Mouse (Mus musculus): ENCODE data around the gene Cdc5l. TPM values are rescaled to one million over a fixed set of nuclear protein-coding genes. Genes with fewer than 3 reads are reported as not detected.

The Cdc5l gene
- polyA plus RNA-seq, 1 experiment: 6.0 TPM

DNA sequence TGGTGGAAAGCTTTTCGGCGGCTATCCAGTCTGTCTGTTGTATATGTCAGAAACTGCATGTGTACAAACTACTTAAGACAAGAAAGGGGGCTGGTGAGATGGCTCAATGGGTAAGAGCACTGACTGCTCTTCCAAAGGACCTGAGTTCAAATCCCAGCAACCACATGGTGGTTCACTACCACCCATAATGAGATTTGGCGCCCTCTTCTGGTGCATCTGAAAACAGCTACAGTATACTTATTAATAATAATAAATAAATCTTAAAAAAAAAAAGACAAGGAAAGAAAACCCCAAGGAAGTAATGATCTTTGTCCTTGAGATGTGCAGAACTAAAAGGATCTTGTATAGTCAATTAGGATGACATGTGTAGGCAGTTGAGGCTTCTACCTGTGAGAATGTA lies 36.0 kb downstream of the Cdc5l start:
- peaks cover 17% of the 10 kb centered on the region for H3K36me3 ChIP-seq (ENCODE audit: control insufficient read depth, insufficient read depth, low read length)
- no peaks in the 10 kb centered on the region for H3K27me3 ChIP-seq (ENCODE audit: control insufficient read depth, insufficient read depth, low read length)
- no peaks in the 10 kb centered on the region for H3K4me1 ChIP-seq (ENCODE audit: control insufficient read depth, insufficient read depth, insufficient read length)
- DNase-seq (ENCODE audit: low read depth in 1 of 2, low spot score in 2 of 2): no peak
- no peak overlapping the region for H3K4me3 ChIP-seq (ENCODE audit: extremely low read depth, insufficient read depth, insufficient read length)
- 80% methylated on average over 3 of the region's 3 CpGs for WGBS
- no peak for TF ChIP-seq CTCF (IDR thresholded peaks at IDR 0.05; ENCODE audit: extremely low read depth, insufficient read depth, insufficient read length, insufficient replicate concordance)
- no peak for TF ChIP-seq POLR2A (IDR thresholded peaks at IDR 0.05; ENCODE audit: low read depth, low read length)
- H3K27ac ChIP-seq (ENCODE audit: insufficient read depth, low read length): no peak overlapping the region

- 59% methylated on average over 9 of the region's 9 CpGs for WGBS
- Histone ChIP-seq H3K4me1 (ENCODE audit: control insufficient read depth, insufficient read depth, insufficient read length) (no peaks in the 10 kb centered on the region), H3K27me3 (ENCODE audit: control insufficient read depth, insufficient read depth, low read length) (no peaks in the 10 kb centered on the region), H3K4me3 (ENCODE audit: extremely low read depth, insufficient read depth, insufficient read length) (no peak overlapping the region), H3K36me3 (ENCODE audit: control insufficient read depth, insufficient read depth, low read length) (peaks cover 32% of the 10 kb centered on the region), H3K27ac (ENCODE audit: insufficient read depth, low read length) (no peak overlapping the region)
- TF ChIP-seq CTCF (IDR thresholded peaks at IDR 0.05; ENCODE audit: extremely low read depth, insufficient read depth, insufficient read length, insufficient replicate concordance): no peak
- TF ChIP-seq POLR2A (IDR thresholded peaks at IDR 0.05; ENCODE audit: low read depth, low read length): no peak
- DNase-seq (ENCODE audit: low read depth in 1 of 2, low spot score in 2 of 2): no peak
These were observed 38.9 kb downstream of the Cdc5l start for GRCm38 (mm10) chr17:45394612-45395011.

GRCm38 (mm10) chr17:45393765-45394164 lies 39.8 kb downstream of the Cdc5l start:
- Histone ChIP-seq H3K27me3 (ENCODE audit: control insufficient read depth, insufficient read depth, low read length) (no peaks in the 10 kb centered on the region), H3K36me3 (ENCODE audit: control insufficient read depth, insufficient read depth, low read length) (peaks cover 32% of the 10 kb centered on the region), H3K4me3 (ENCODE audit: extremely low read depth, insufficient read depth, insufficient read length) (no peak overlapping the region), H3K27ac (ENCODE audit: insufficient read depth, low read length) (no peak overlapping the region), H3K4me1 (ENCODE audit: control insufficient read depth, insufficient read depth, insufficient read length) (no peaks in the 10 kb centered on the region)
- TF ChIP-seq POLR2A (IDR thresholded peaks at IDR 0.05; ENCODE audit: low read depth, low read length) (no peak), CTCF (IDR thresholded peaks at IDR 0.05; ENCODE audit: extremely low read depth, insufficient read depth, insufficient read length, insufficient replicate concordance) (no peak)
- DNase-seq (ENCODE audit: low read depth in 1 of 2, low spot score in 2 of 2): no peak
- 93% methylated on average over 3 of the region's 3 CpGs for WGBS

- no peak for TF ChIP-seq CTCF (IDR thresholded peaks at IDR 0.05; ENCODE audit: extremely low read depth, insufficient read depth, insufficient read length, insufficient replicate concordance)
- TF ChIP-seq POLR2A (IDR thresholded peaks at IDR 0.05; ENCODE audit: low read depth, low read length): no peak
- Histone ChIP-seq H3K27ac (ENCODE audit: insufficient read depth, low read length) (no peak overlapping the region), H3K27me3 (ENCODE audit: control insufficient read depth, insufficient read depth, low read length) (no peaks in the 10 kb centered on the region), H3K36me3 (ENCODE audit: control insufficient read depth, insufficient read depth, low read length) (peaks cover 37% of the 10 kb centered on the region), H3K4me3 (ENCODE audit: extremely low read depth, insufficient read depth, insufficient read length) (no peak overlapping the region), H3K4me1 (ENCODE audit: control insufficient read depth, insufficient read depth, insufficient read length) (no peaks in the 10 kb centered on the region)
- WGBS: 97% methylated on average over 5 of the region's 5 CpGs
- DNase-seq (ENCODE audit: low read depth in 1 of 2, low spot score in 2 of 2): no peak
These were observed 43.6 kb downstream of the Cdc5l start for GRCm38 (mm10) chr17:45389896-45390295.

DNA sequence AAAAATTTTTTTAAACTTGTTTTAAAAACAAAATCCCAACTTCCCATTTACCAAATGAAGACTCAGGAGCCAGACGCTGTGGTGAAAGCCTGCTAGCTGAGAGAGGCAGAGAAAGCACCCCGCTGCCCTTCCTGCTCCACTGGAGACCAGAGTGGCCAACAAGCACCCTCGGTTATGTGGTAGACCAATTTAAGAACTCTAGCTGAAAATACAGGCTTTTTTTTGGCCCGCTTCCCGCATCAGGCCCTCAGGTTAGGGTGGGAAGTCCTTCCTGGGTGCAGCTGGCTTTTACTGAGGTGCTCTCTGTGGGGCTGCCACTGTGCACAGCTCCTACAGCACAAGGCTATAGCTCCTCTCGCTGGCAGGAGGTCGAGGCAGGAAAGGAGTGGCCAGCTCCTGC lies 46.6 kb downstream of the Cdc5l start:
- Histone ChIP-seq H3K4me1 (ENCODE audit: control insufficient read depth, insufficient read depth, insufficient read length) (0 out of 2 replicates have a peak, but pooled peaks cover 4% of the 10 kb centered on the region), H3K4me3 (ENCODE audit: extremely low read depth, insufficient read depth, insufficient read length) (no peak overlapping the region), H3K36me3 (ENCODE audit: control insufficient read depth, insufficient read depth, low read length) (peaks cover 23% of the 10 kb centered on the region), H3K27ac (ENCODE audit: insufficient read depth, low read length) (no peak overlapping the region), H3K27me3 (ENCODE audit: control insufficient read depth, insufficient read depth, low read length) (no peaks in the 10 kb centered on the region)
- no peak for TF ChIP-seq POLR2A (IDR thresholded peaks at IDR 0.05; ENCODE audit: low read depth, low read length)
- TF ChIP-seq CTCF (IDR thresholded peaks at IDR 0.05; ENCODE audit: extremely low read depth, insufficient read depth, insufficient read length, insufficient replicate concordance): no peak
- 61% methylated on average over 7 of the region's 7 CpGs for whole genome bisulfite sequencing
- no peak for DNase-seq (ENCODE audit: low read depth in 1 of 2, low spot score in 2 of 2)

- 62% methylated on average over 3 of the region's 3 CpGs for WGBS
- Histone ChIP-seq H3K4me3 (ENCODE audit: extremely low read depth, insufficient read depth, insufficient read length) (no peak overlapping the region), H3K27ac (ENCODE audit: insufficient read depth, low read length) (no peak overlapping the region), H3K36me3 (ENCODE audit: control insufficient read depth, insufficient read depth, low read length) (0 out of 2 replicates have a peak, but pooled peaks cover 6% of the 10 kb centered on the region), H3K4me1 (ENCODE audit: control insufficient read depth, insufficient read depth, insufficient read length) (0 out of 2 replicates have a peak, but pooled peaks cover 4% of the 10 kb centered on the region), H3K27me3 (ENCODE audit: control insufficient read depth, insufficient read depth, low read length) (no peaks in the 10 kb centered on the region)
- no peak for DNase-seq (ENCODE audit: low read depth in 1 of 2, low spot score in 2 of 2)
- TF ChIP-seq POLR2A (IDR thresholded peaks at IDR 0.05; ENCODE audit: low read depth, low read length) (no peak), CTCF (IDR thresholded peaks at IDR 0.05; ENCODE audit: extremely low read depth, insufficient read depth, insufficient read length, insufficient replicate concordance) (no peak)
These were observed 50.2 kb downstream of the Cdc5l start for GRCm38 (mm10) chr17:45383305-45383704.

DNA sequence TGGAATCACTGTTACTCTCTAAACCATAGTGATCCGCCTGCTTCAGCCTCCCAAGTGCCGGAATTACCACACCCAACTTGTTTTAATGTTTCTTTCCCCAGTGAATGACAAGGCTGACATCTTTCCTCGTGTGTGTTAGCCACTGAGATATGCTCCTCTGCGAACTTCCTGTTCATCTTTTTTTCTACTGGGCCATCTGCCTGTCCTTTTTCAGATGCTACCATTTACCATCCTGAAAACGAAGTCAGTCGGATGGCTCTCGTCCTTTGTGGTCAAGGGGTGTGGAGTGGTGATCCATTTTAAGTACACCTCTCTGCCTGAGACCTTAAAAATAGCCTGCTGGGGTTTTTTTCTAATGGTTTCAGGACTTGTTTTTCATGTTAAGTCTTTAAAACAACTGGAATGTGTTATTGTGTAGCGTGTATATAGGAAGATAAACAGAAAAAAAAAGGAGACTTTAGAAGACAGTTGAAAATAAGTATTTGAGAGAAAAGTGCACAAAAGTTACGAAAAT lies 54.2 kb downstream of the Cdc5l start:
- H3K27me3 ChIP-seq (ENCODE audit: control insufficient read depth, insufficient read depth, low read length): no peaks in the 10 kb centered on the region
- DNase-seq (ENCODE audit: low read depth in 1 of 2, low spot score in 2 of 2): no peak
- H3K4me3 ChIP-seq (ENCODE audit: extremely low read depth, insufficient read depth, insufficient read length): no peak overlapping the region
- WGBS: 64% methylated on average over 9 of the region's 9 CpGs
- H3K27ac ChIP-seq (ENCODE audit: insufficient read depth, low read length): no peak overlapping the region
- no peaks in the 10 kb centered on the region for H3K36me3 ChIP-seq (ENCODE audit: control insufficient read depth, insufficient read depth, low read length)
- 0 out of 2 replicates have a peak, but pooled peaks cover 4% of the 10 kb centered on the region for H3K4me1 ChIP-seq (ENCODE audit: control insufficient read depth, insufficient read depth, insufficient read length)
- TF ChIP-seq CTCF (IDR thresholded peaks at IDR 0.05; ENCODE audit: extremely low read depth, insufficient read depth, insufficient read length, insufficient replicate concordance): no peak
- no peak for TF ChIP-seq POLR2A (IDR thresholded peaks at IDR 0.05; ENCODE audit: low read depth, low read length)

Measured in spleen, adult 2 months (tissue).